Mouse (Mus musculus) kidney, embryonic 14.5 days (tissue): ENCODE measurements around the gene Sh3bgr. TPM values are rescaled to one million over a fixed set of nuclear protein-coding genes. Genes with fewer than 3 reads are reported as not detected.

Source experiments
- ATAC-seq: fragments of 200-750 bp; cut with Nextera tagmentation; 2 replicates; pipeline ENCODE4 v1.8.0; 2017; ENCODE audit warnings: moderate number of reproducible peaks, mild to moderate bottlenecking, moderate TSS enrichment, moderate library complexity; ENCODE audit not compliant: low FRiP score, low TSS enrichment
- H3K27ac ChIP-seq: fragments of 300-500 bp; sonication (generic); 2 replicates; pipeline ENCODE4 v1.5.1; 2014; ENCODE audit warnings: low read depth, mild to moderate bottlenecking, low read length, moderate library complexity, mixed read lengths
- H3K27me3 ChIP-seq: fragments of 300-500 bp; sonication (generic); 2 replicates; pipeline ENCODE4 v1.6.1; 2014; ENCODE audit warnings: mild to moderate bottlenecking, low read length; ENCODE audit not compliant: control insufficient read depth, insufficient read depth
- H3K36me3 ChIP-seq: fragments of 300-500 bp; sonication (generic); 2 replicates; pipeline ENCODE4 v1.6.1; 2014; ENCODE audit warnings: low read length, mixed read lengths; ENCODE audit not compliant: control insufficient read depth, insufficient read depth
- H3K4me1 ChIP-seq: fragments of 300-500 bp; sonication (generic); 2 replicates; pipeline ENCODE4 v1.6.1; 2014; ENCODE audit warnings: low read length, mixed read lengths; ENCODE audit not compliant: control insufficient read depth, insufficient read depth
- H3K4me2 ChIP-seq: fragments of 300-500 bp; sonication (generic); replicated peaks from 2 replicates; pipeline ENCODE4 v1.6.1; 2014; ENCODE audit warnings: low read depth, mild to moderate bottlenecking, low read length
- H3K4me3 ChIP-seq: fragments of 300-500 bp; sonication (generic); 2 replicates; pipeline ENCODE4 v1.5.1; 2014; ENCODE audit warnings: mild to moderate bottlenecking, low read length
- H3K9ac ChIP-seq: fragments of 300-500 bp; sonication (generic); 2 replicates; pipeline ENCODE4 v1.6.1; 2014; ENCODE audit warnings: low read depth, mild to moderate bottlenecking, low read length, moderate library complexity
- H3K9me3 ChIP-seq: fragments of 300-500 bp; sonication (generic); 2 replicates; pipeline ENCODE4 v1.6.1; 2016; ENCODE audit warnings: low read length; ENCODE audit not compliant: control insufficient read depth
- WGBS: fragments of 180-500 bp; shearing (Covaris S2); extraction: QIAGEN DNeasy Blood & Tissue Kit; methylation state at CpG from one replicate; pipeline ENCODE4 v1.1.7; 2014; 5-methylcytosine and 5-hydroxymethylcytosine counted together
- polyA plus RNA-seq: library from polyadenylated mRNA; unstranded; fragments of >200 nt; fragmentation: Nextera tagmentation; extraction: Ambion mirVana; gene quantifications from 2 replicates; pipeline ENCODE4 v1.2.1, GENCODE M21; 2014

The Sh3bgr gene
- polyA plus RNA-seq: 2.9 and 3.4 TPM in 2 replicates

GRCm38 (mm10) chr16:96199913-96200701 lies at the start of gene Sh3bgr:
Sh3bgr (plus strand) TSS chr16:96200450.
- 3% methylated on average over 20 of the region's 20 CpGs for WGBS
- H3K9me3 ChIP-seq: no peaks in the 10 kb centered on the region
- ATAC-seq: peak; percentile 92
- peak within 1 kb of the TSS; percentile 48 for H3K9ac ChIP-seq
- peak within 1 kb of the TSS; percentile 34 for H3K4me3 ChIP-seq
- peaks cover 7% of the 10 kb centered on the region for H3K4me1 ChIP-seq
- no peaks in the 10 kb centered on the region for H3K27me3 ChIP-seq
- peak within 1 kb of the TSS; percentile 65 for H3K4me2 ChIP-seq
- H3K36me3 ChIP-seq: no peaks in the 10 kb centered on the region
- H3K27ac ChIP-seq: peak within 1 kb of the TSS; percentile 34; the same call in 1 of the 2 replicates

GRCm38 (mm10) chr16:96150995-96151394 lies 49.3 kb upstream of the Sh3bgr start:
- H3K27ac ChIP-seq: no peak overlapping the region
- no peaks in the 10 kb centered on the region for H3K9me3 ChIP-seq
- no peak overlapping the region for H3K4me2 ChIP-seq
- H3K27me3 ChIP-seq: no peaks in the 10 kb centered on the region
- no peak overlapping the region for H3K4me3 ChIP-seq
- no peak for ATAC-seq
- peaks cover 9% of the 10 kb centered on the region; the same call in 1 of the 2 replicates for H3K4me1 ChIP-seq
- 67% methylated on average over 4 of the region's 4 CpGs for WGBS
- H3K36me3 ChIP-seq: peaks cover 27% of the 10 kb centered on the region; the same call in 1 of the 2 replicates
- no peak overlapping the region for H3K9ac ChIP-seq

GRCm38 (mm10) chr16:96151551-96151950 lies 48.7 kb upstream of the Sh3bgr start:
- Histone ChIP-seq H3K4me3 (no peak overlapping the region), H3K27ac (no peak overlapping the region), H3K27me3 (no peaks in the 10 kb centered on the region), H3K36me3 (peaks cover 27% of the 10 kb centered on the region; the same call in 1 of the 2 replicates), H3K9me3 (no peaks in the 10 kb centered on the region), H3K4me1 (0 out of 2 replicates have a peak, but pooled peaks cover 5% of the 10 kb centered on the region), H3K4me2 (no peak overlapping the region), H3K9ac (no peak overlapping the region)
- ATAC-seq: peak; percentile 74
- WGBS: 23% methylated on average over 9 of the region's 9 CpGs

GRCm38 (mm10) chr16:96154476-96154875 lies 45.8 kb upstream of the Sh3bgr start:
- no peak overlapping the region for H3K4me2 ChIP-seq
- ATAC-seq: no peak
- H3K36me3 ChIP-seq: peaks cover 27% of the 10 kb centered on the region; the same call in 1 of the 2 replicates
- no peak overlapping the region for H3K27ac ChIP-seq
- 0 out of 2 replicates have a peak, but pooled peaks cover under 1% of the 10 kb centered on the region for H3K4me1 ChIP-seq
- 96% methylated on average over 2 of the region's 2 CpGs for WGBS
- no peak overlapping the region for H3K9ac ChIP-seq
- no peaks in the 10 kb centered on the region for H3K9me3 ChIP-seq
- no peak overlapping the region for H3K4me3 ChIP-seq
- H3K27me3 ChIP-seq: no peaks in the 10 kb centered on the region

- WGBS: 94% methylated on average over 8 of the region's 8 CpGs
- no peak for ATAC-seq
Measured at GRCm38 (mm10) chr16:96156019-96156418, 44.2 kb upstream of the Sh3bgr start.

GRCm38 (mm10) chr16:96157171-96157570 lies 43.1 kb upstream of the Sh3bgr start:
- Histone ChIP-seq H3K9me3 (no peaks in the 10 kb centered on the region), H3K36me3 (peaks cover 26% of the 10 kb centered on the region; the same call in 1 of the 2 replicates), H3K4me3 (no peak overlapping the region), H3K9ac (no peak overlapping the region), H3K4me1 (0 out of 2 replicates have a peak, but pooled peaks cover 4% of the 10 kb centered on the region), H3K27ac (no peak overlapping the region), H3K4me2 (no peak overlapping the region), H3K27me3 (no peaks in the 10 kb centered on the region)
- no peak for ATAC-seq
- WGBS: 95% methylated on average over 11 of the region's 11 CpGs

More at GRCm38 (mm10) chr16:96156019-96156418, 44.2 kb upstream of the Sh3bgr start:
- no peak overlapping the region for H3K4me3 ChIP-seq
- no peaks in the 10 kb centered on the region for H3K27me3 ChIP-seq
- H3K4me1 ChIP-seq: 0 out of 2 replicates have a peak, but pooled peaks cover 4% of the 10 kb centered on the region
- H3K27ac ChIP-seq: no peak overlapping the region
- H3K36me3 ChIP-seq: peaks cover 27% of the 10 kb centered on the region; the same call in 1 of the 2 replicates
- H3K9me3 ChIP-seq: no peaks in the 10 kb centered on the region
- H3K9ac ChIP-seq: no peak overlapping the region
- H3K4me2 ChIP-seq: no peak overlapping the region

GRCm38 (mm10) chr16:96158511-96159080 lies 41.7 kb upstream of the Sh3bgr start:
- ATAC-seq: no peak

GRCm38 (mm10) chr16:96159091-96159731 lies 41.0 kb upstream of the Sh3bgr start:
- Histone ChIP-seq H3K4me2 (peak overlapping the region; percentile 99), H3K9ac (peak overlapping the region; percentile 91), H3K4me3 (peak overlapping the region; percentile 58), H3K27me3 (no peaks in the 10 kb centered on the region), H3K27ac (peak overlapping the region; percentile 71), H3K9me3 (no peaks in the 10 kb centered on the region), H3K4me1 (0 out of 2 replicates have a peak, but pooled peaks cover 4% of the 10 kb centered on the region), H3K36me3 (peaks cover 11% of the 10 kb centered on the region; the same call in 1 of the 2 replicates)
- WGBS: under 1% methylated on average over 67 of the region's 67 CpGs
- ATAC-seq: peak; percentile 87

More at GRCm38 (mm10) chr16:96158511-96159080, 41.7 kb upstream of the Sh3bgr start:
- peak overlapping the region; percentile 71; the same call in 1 of the 2 replicates for H3K27ac ChIP-seq
- peaks cover 15% of the 10 kb centered on the region; the same call in 1 of the 2 replicates for H3K36me3 ChIP-seq
- 0 out of 2 replicates have a peak, but pooled peaks cover 4% of the 10 kb centered on the region for H3K4me1 ChIP-seq
- 55% methylated on average over 12 of the region's 12 CpGs for WGBS
- peak overlapping the region; percentile 99 for H3K4me2 ChIP-seq
- peak overlapping the region; percentile 58 for H3K4me3 ChIP-seq
- no peaks in the 10 kb centered on the region for H3K9me3 ChIP-seq
- H3K27me3 ChIP-seq: no peaks in the 10 kb centered on the region
- peak overlapping the region; percentile 91 for H3K9ac ChIP-seq
